Mouse (Mus musculus) lung, postnatal 0 days (tissue): ENCODE measurements around the gene Hoxa13. TPM values are rescaled to one million over a fixed set of nuclear protein-coding genes. Genes with fewer than 3 reads are reported as not detected.

ENCODE experiments used
- ATAC-seq: fragments of 200-750 bp; cut with Nextera tagmentation; 2 replicates; pipeline ENCODE4 v1.8.0; 2017; ENCODE audit warnings: moderate library complexity
- DNase-seq: peaks from one replicate; pipeline ENCODE4 v3.0.0-alpha.2; 2016; ENCODE audit warnings: low spot score
- H3K27ac ChIP-seq: fragments of 300-500 bp; sonication (generic); 2 replicates; pipeline ENCODE4 v1.5.1; 2014; ENCODE audit warnings: antibody characterized with exemption, mild to moderate bottlenecking, low read length, mixed read lengths
- H3K27me3 ChIP-seq: fragments of 300-500 bp; sonication (generic); replicated peaks from 2 replicates; pipeline ENCODE4 v1.6.1; 2014; ENCODE audit warnings: low read length, mixed read lengths; ENCODE audit not compliant: insufficient read depth
- H3K36me3 ChIP-seq: fragments of 300-500 bp; sonication (generic); 2 replicates; pipeline ENCODE4 v1.6.1; 2014; ENCODE audit warnings: low read length, mixed read lengths; ENCODE audit not compliant: insufficient read depth
- H3K4me1 ChIP-seq: fragments of 300-500 bp; sonication (generic); 2 replicates; pipeline ENCODE4 v1.6.1; 2014; ENCODE audit warnings: antibody characterized with exemption, low read depth, low read length, mixed read lengths; ENCODE audit not compliant: insufficient read depth
- H3K4me2 ChIP-seq: fragments of 300-500 bp; sonication (generic); replicated peaks from 2 replicates; pipeline ENCODE4 v1.6.1; 2014; ENCODE audit warnings: low read depth, mild to moderate bottlenecking, low read length, moderate library complexity, mixed read lengths
- H3K4me3 ChIP-seq: fragments of 300-500 bp; sonication (generic); 2 replicates; pipeline ENCODE4 v1.5.1; 2014; ENCODE audit warnings: low read depth, low read length
- H3K9ac ChIP-seq: fragments of 300-500 bp; sonication (generic); replicated peaks from 2 replicates; pipeline ENCODE4 v1.6.1; 2014; ENCODE audit warnings: low read depth, mild to moderate bottlenecking
- H3K9me3 ChIP-seq: fragments of 300-500 bp; sonication (generic); 2 replicates; pipeline ENCODE4 v1.6.1; 2016; ENCODE audit warnings: low read length, mixed read lengths
- CTCF ChIP-seq: IDR thresholded peaks from 2 replicates; pipeline ENCODE4 v1.5.1; 2016; ENCODE audit warnings: antibody characterized with exemption, mild to moderate bottlenecking
- EP300 ChIP-seq: IDR thresholded peaks from 2 replicates; pipeline ENCODE4 v1.6.1; 2016; ENCODE audit warnings: antibody characterized with exemption, mild to moderate bottlenecking, control low read depth
- WGBS: fragments of 180-500 bp; shearing (Covaris S2); extraction: QIAGEN DNeasy Blood & Tissue Kit; methylation state at CpG from one replicate; pipeline ENCODE4 v1.1.7; 2014; 5-methylcytosine and 5-hydroxymethylcytosine counted together
- polyA plus RNA-seq: library from polyadenylated mRNA; unstranded; fragments of >200 nt; fragmentation: Nextera tagmentation; extraction: Ambion mirVana; gene quantifications from 2 replicates; pipeline ENCODE4 v1.2.1, GENCODE M21; 2015

The Hoxa13 gene
- polyA plus RNA-seq, 1 experiment from 2014 or later = not detected

- DNase-seq (no peak), ATAC-seq (no peak)
- Histone ChIP-seq H3K4me1 (peaks cover 13% of the 10 kb centered on the region), H3K9ac (no peak overlapping the region), H3K27me3 (peaks cover 86% of the 10 kb centered on the region), H3K4me2 (peak overlapping the region; percentile 57), H3K27ac (no peak overlapping the region), H3K36me3 (no peaks in the 10 kb centered on the region), H3K9me3 (no peaks in the 10 kb centered on the region), H3K4me3 (peak overlapping the region; percentile 39)
- TF ChIP-seq CTCF = no peak
- TF ChIP-seq EP300 = no peak
- 4% methylated on average over 59 of the region's 60 CpGs for WGBS
These were observed 43.8 kb downstream of the Hoxa13 start for GRCm38 (mm10) chr6:52216691-52217458.

GRCm38 (mm10) chr6:52215771-52216535 is 44.7 kb downstream of the Hoxa13 start:
- Histone ChIP-seq H3K27ac (no peak overlapping the region), H3K4me2 (peak overlapping the region; percentile 57), H3K4me1 (peaks cover 13% of the 10 kb centered on the region), H3K9ac (no peak overlapping the region), H3K9me3 (no peaks in the 10 kb centered on the region), H3K4me3 (peak overlapping the region; percentile 39; the same call in 1 of the 2 replicates), H3K27me3 (peaks cover 85% of the 10 kb centered on the region), H3K36me3 (no peaks in the 10 kb centered on the region)
- DNase-seq (no peak), ATAC-seq (no peak)
- WGBS = 7% methylated on average over 30 of the region's 30 CpGs
- no peak for TF ChIP-seq CTCF
- TF ChIP-seq EP300 = no peak

GRCm38 (mm10) chr6:52215070-52215469 is 45.6 kb downstream of the Hoxa13 start:
- no peak for ATAC-seq
- no peak overlapping the region for H3K4me3 ChIP-seq
- no peaks in the 10 kb centered on the region for H3K9me3 ChIP-seq
- H3K27ac ChIP-seq = no peak overlapping the region
- no peaks in the 10 kb centered on the region for H3K36me3 ChIP-seq
- WGBS = 51% methylated on average over 3 of the region's 3 CpGs
- peaks cover 13% of the 10 kb centered on the region for H3K4me1 ChIP-seq
- TF ChIP-seq CTCF (no peak), EP300 (no peak)
- no peak overlapping the region for H3K4me2 ChIP-seq
- H3K9ac ChIP-seq = no peak overlapping the region
- H3K27me3 ChIP-seq = peaks cover 78% of the 10 kb centered on the region
- DNase-seq = no peak

GRCm38 (mm10) chr6:52214271-52214670 is 46.4 kb downstream of the Hoxa13 start:
- WGBS = 26% methylated on average over 5 of the region's 5 CpGs
- H3K27ac ChIP-seq = no peak overlapping the region
- H3K27me3 ChIP-seq = peaks cover 77% of the 10 kb centered on the region
- DNase-seq (no peak), ATAC-seq (no peak)
- H3K4me3 ChIP-seq = no peak overlapping the region
- no peaks in the 10 kb centered on the region for H3K9me3 ChIP-seq
- peaks cover 13% of the 10 kb centered on the region for H3K4me1 ChIP-seq
- H3K4me2 ChIP-seq = no peak overlapping the region
- H3K9ac ChIP-seq = no peak overlapping the region
- no peak for TF ChIP-seq CTCF
- no peaks in the 10 kb centered on the region for H3K36me3 ChIP-seq

- 0 out of 2 replicates have a peak within 1 kb of the TSS, but pooled peaks have one; percentile 32 for H3K9ac ChIP-seq
- peaks cover 13% of the 10 kb centered on the region for H3K4me1 ChIP-seq
- 8% methylated on average over 38 of the region's 38 CpGs for WGBS
- H3K27ac ChIP-seq = peak within 1 kb of the TSS; percentile 76
- H3K9me3 ChIP-seq = no peaks in the 10 kb centered on the region
- ATAC-seq (peak; percentile 23), DNase-seq (peak; percentile 80)
- no peaks in the 10 kb centered on the region for H3K36me3 ChIP-seq
- TF ChIP-seq CTCF (no peak), EP300 (no peak)
- peaks cover 73% of the 10 kb centered on the region for H3K27me3 ChIP-seq
- H3K4me2 ChIP-seq = peak within 1 kb of the TSS; percentile 61
- H3K4me3 ChIP-seq = peak within 1 kb of the TSS; percentile 48
These were observed 47.3 kb downstream of the Hoxa13 start, which contains the start of the genes Hoxa3 and Gm28308 for GRCm38 (mm10) chr6:52213119-52213986. Gene Hoxa3 (minus strand): TSS chr6:52213336. Gene Gm28308 (minus strand): TSS chr6:52213339.
